Mouse (Mus musculus) hindlimb bud, embryonic 11.5 days (tissue): ENCODE data around the gene Ak1.

ENCODE experiments used
- DNase-seq: peaks from one replicate; pipeline ENCODE4 v3.0.0-alpha.2; 2012; ENCODE audit warnings: low read depth, low spot score; ENCODE audit errors: extremely low spot score

Ak1 gene

GRCm38 (mm10) chr2:32627266-32628043 is 5.9 kb downstream of the Ak1 start:
- DNase-seq, result no peak

- DNase-seq, result no peak
These were observed 6.5 kb downstream of the Ak1 start for GRCm38 (mm10) chr2:32628044-32628550.

- no peak for DNase-seq
These were observed 7.2 kb downstream of the Ak1 start for GRCm38 (mm10) chr2:32628729-32629128.

GRCm38 (mm10) chr2:32629276-32629976 is 7.9 kb downstream of the Ak1 start:
- DNase-seq, result no peak

- DNase-seq, result no peak
These were observed 8.5 kb downstream of the Ak1 start for GRCm38 (mm10) chr2:32630036-32630435.

- no peak for DNase-seq
These were observed 9.5 kb downstream of the Ak1 start for GRCm38 (mm10) chr2:32631046-32631445.

- no peak for DNase-seq
These were observed 10.3 kb downstream of the Ak1 start for GRCm38 (mm10) chr2:32631737-32632394.

- DNase-seq, result no peak
These were observed 12.1 kb downstream of the Ak1 start for GRCm38 (mm10) chr2:32633660-32634059.

- no peak for DNase-seq
These were observed 12.9 kb downstream of the Ak1 start for GRCm38 (mm10) chr2:32634277-32635105.

- DNase-seq, result no peak
These were observed 15.1 kb downstream of the Ak1 start for GRCm38 (mm10) chr2:32636617-32637016.

GRCm38 (mm10) chr2:32637778-32638281 is 16.3 kb downstream of the Ak1 start:
- no peak for DNase-seq

- no peak for DNase-seq
These were observed 18.1 kb downstream of the Ak1 start for GRCm38 (mm10) chr2:32639632-32640031.

GRCm38 (mm10) chr2:32640550-32641051 is 19.0 kb downstream of the Ak1 start:
- no peak for DNase-seq

- DNase-seq, result no peak
These were observed 20.3 kb downstream of the Ak1 start for GRCm38 (mm10) chr2:32641810-32642209.

GRCm38 (mm10) chr2:32642813-32643212 is 21.3 kb downstream of the Ak1 start:
- DNase-seq, result no peak

GRCm38 (mm10) chr2:32644083-32644482 is 22.5 kb downstream of the Ak1 start:
- no peak for DNase-seq

GRCm38 (mm10) chr2:32644799-32645475 is 23.4 kb downstream of the Ak1 start:
- DNase-seq, result no peak

GRCm38 (mm10) chr2:32645647-32646046 is 24.1 kb downstream of the Ak1 start:
- DNase-seq, result no peak

- no peak for DNase-seq
These were observed 25.0 kb downstream of the Ak1 start, which contains the start of gene Eng for GRCm38 (mm10) chr2:32646379-32647056. TSS of gene Eng (plus strand) at chr2:32646595.
